Mouse (Mus musculus): ENCODE data around the gene Bpnt1.

- TF ChIP-seq CEBPB (IDR thresholded peaks at IDR 0.05; ENCODE audit: insufficient read depth, poor library complexity, severe bottlenecking) (peak; percentile 99), POLR2AphosphoS2 (IDR thresholded peaks at IDR 0.05; ENCODE audit: insufficient read length, low read depth) (peak; percentile 71), POLR2A (IDR thresholded peaks at IDR 0.05; ENCODE audit: insufficient read length, low read depth) (peak; percentile 35)
Observed at GRCm38 (mm10) chr1:185363526-185364182, 31.7 kb downstream of the Bpnt1 start.
